Mouse (Mus musculus): ENCODE measurements around the gene Phlda2. TPM values are rescaled to one million over a fixed set of nuclear protein-coding genes. Genes with fewer than 3 reads are reported as not detected.
A peak's percentile ranks its signal among the peaks of the same experiment; 100 is the strongest.
"Not testable (repeated sequence)": the region's sequence is repeated elsewhere in the genome, so short reads cannot be mapped to it uniquely, and the experiment has no call there.

The Phlda2 gene
- not detected in 2 replicates for polyA plus RNA-seq (2012; ENCODE audit: insufficient read depth, insufficient read length, missing spikeins)

GRCm38 (mm10) chr7:143502418-143503200 lies at the start of gene Phlda2:
TSS of gene Phlda2 (minus strand) at chr7:143503150.
- Histone ChIP-seq H3K27ac (ENCODE audit: insufficient read depth, low read depth, low read length) (no peak within 1 kb of the TSS), H3K4me3 (ENCODE audit: insufficient read depth, low read length) (peak within 1 kb of the TSS; percentile 29), H3K4me1 (ENCODE audit: control insufficient read depth, insufficient read depth, low read length) (no peaks in the 10 kb centered on the region)
- no peak for TF ChIP-seq POLR2A (IDR thresholded peaks at IDR 0.05; ENCODE audit: borderline replicate concordance, low read depth, low read length)

DNA sequence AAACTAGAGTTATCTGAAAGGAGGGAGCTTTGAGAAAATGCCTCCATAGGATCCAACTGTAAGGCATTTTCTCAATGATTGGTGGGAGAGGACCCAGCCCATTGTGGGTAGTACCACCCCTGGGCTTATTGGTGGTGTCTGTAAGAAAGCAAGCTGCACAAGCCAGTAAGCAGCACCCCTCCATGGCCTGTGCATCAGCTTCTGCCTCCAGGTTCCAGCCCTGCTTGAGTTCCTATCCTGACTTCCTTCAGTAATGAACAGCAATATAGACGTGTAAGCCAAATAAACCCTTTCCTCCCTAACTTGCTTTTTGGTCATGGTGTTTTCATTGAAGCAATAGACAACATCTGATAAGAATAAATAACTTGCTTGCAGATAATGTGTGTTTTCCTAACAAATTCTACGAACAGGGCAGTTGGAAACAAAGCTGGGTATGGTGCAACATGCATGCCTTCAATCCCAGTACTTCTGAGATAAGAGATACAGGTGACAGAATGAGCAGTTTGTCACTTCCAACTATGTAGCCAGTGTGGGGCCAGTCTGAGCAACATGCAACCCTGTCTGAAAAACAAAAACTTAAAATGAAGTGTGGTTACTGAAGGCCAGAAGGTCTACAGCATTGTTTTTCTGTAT lies 46.8 kb upstream of the Phlda2 start:
- Histone ChIP-seq H3K27ac (ENCODE audit: insufficient read depth, low read depth, low read length) (peak overlapping the region; percentile 72), H3K4me1 (ENCODE audit: control insufficient read depth, insufficient read depth, low read length) (peaks cover 5% of the 10 kb centered on the region), H3K4me3 (ENCODE audit: insufficient read depth, low read length) (peak overlapping the region; percentile 81)
- TF ChIP-seq POLR2A (IDR thresholded peaks at IDR 0.05; ENCODE audit: borderline replicate concordance, low read depth, low read length) (no peak), CTCF (IDR thresholded peaks at IDR 0.05; ENCODE audit: low read depth, low read length) (no peak)

- Histone ChIP-seq H3K27ac (ENCODE audit: insufficient read depth, low read depth, low read length) (peak within 1 kb of the TSS; percentile 72), H3K4me3 (ENCODE audit: insufficient read depth, low read length) (peak within 1 kb of the TSS; percentile 81), H3K4me1 (ENCODE audit: control insufficient read depth, insufficient read depth, low read length) (peaks cover 5% of the 10 kb centered on the region)
- TF ChIP-seq CTCF (IDR thresholded peaks at IDR 0.05; ENCODE audit: low read depth, low read length), result no peak
- TF ChIP-seq POLR2A (IDR thresholded peaks at IDR 0.05; ENCODE audit: borderline replicate concordance, low read depth, low read length), result no peak; the same call in 1 of the 2 replicates
These were observed 46.1 kb upstream of the Phlda2 start, which contains the start of gene Nap1l4 for GRCm38 (mm10) chr7:143548976-143549457. TSS of gene Nap1l4 (minus strand) at chr7:143549106.

GRCm38 (mm10) chr7:143548231-143548961 lies 45.4 kb upstream of the Phlda2 start:
- H3K4me1 ChIP-seq (ENCODE audit: control insufficient read depth, insufficient read depth, low read length), result peaks cover 10% of the 10 kb centered on the region

DNA sequence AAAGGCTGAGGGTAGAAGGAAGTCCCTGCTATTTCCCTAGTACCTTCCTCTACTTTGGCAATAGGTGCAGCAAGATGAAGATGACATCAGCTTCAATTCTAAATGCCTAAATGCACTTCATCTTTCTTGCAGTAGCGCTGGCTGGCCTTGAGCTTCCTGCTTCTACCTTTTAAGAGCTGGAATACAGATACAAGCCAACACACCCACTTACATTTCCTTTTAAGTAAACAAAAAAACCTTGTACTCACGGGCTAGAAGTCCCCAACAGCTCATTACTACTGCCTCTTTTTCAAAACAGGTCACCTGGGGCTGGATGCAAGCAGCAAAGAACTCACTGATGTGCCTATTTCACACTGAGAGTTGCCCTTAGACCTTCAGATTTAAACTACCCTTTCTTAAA lies 43.6 kb upstream of the Phlda2 start:
- Histone ChIP-seq H3K4me1 (ENCODE audit: control insufficient read depth, insufficient read depth, low read length) (peaks cover 27% of the 10 kb centered on the region), H3K27ac (ENCODE audit: insufficient read depth, low read depth, low read length) (no peak overlapping the region), H3K4me3 (ENCODE audit: insufficient read depth, low read length) (no peak overlapping the region)
- TF ChIP-seq POLR2A (IDR thresholded peaks at IDR 0.05; ENCODE audit: borderline replicate concordance, low read depth, low read length) (no peak), CTCF (IDR thresholded peaks at IDR 0.05; ENCODE audit: low read depth, low read length) (no peak)

More at GRCm38 (mm10) chr7:143548231-143548961, 45.4 kb upstream of the Phlda2 start:
- TF ChIP-seq CTCF (IDR thresholded peaks at IDR 0.05; ENCODE audit: low read depth, low read length) (no peak), POLR2A (IDR thresholded peaks at IDR 0.05; ENCODE audit: borderline replicate concordance, low read depth, low read length) (no peak)
- H3K4me3 ChIP-seq (ENCODE audit: insufficient read depth, low read length), result peak overlapping the region; percentile 79
- peak overlapping the region; percentile 64 for H3K27ac ChIP-seq (ENCODE audit: insufficient read depth, low read depth, low read length)

GRCm38 (mm10) chr7:143544368-143544767 lies 41.4 kb upstream of the Phlda2 start:
- TF ChIP-seq POLR2A (IDR thresholded peaks at IDR 0.05; ENCODE audit: borderline replicate concordance, low read depth, low read length) (no peak), CTCF (IDR thresholded peaks at IDR 0.05; ENCODE audit: low read depth, low read length) (no peak)
- no peak overlapping the region for H3K27ac ChIP-seq (ENCODE audit: insufficient read depth, low read depth, low read length)
- H3K4me3 ChIP-seq (ENCODE audit: insufficient read depth, low read length), result no peak overlapping the region
- peaks cover 28% of the 10 kb centered on the region for H3K4me1 ChIP-seq (ENCODE audit: control insufficient read depth, insufficient read depth, low read length)

GRCm38 (mm10) chr7:143538671-143539070 lies 35.7 kb upstream of the Phlda2 start:
- Histone ChIP-seq H3K4me3 (ENCODE audit: insufficient read depth, low read length) (no peak overlapping the region), H3K4me1 (ENCODE audit: control insufficient read depth, insufficient read depth, low read length) (peaks cover 20% of the 10 kb centered on the region), H3K27ac (ENCODE audit: insufficient read depth, low read depth, low read length) (no peak overlapping the region)
- TF ChIP-seq CTCF (IDR thresholded peaks at IDR 0.05; ENCODE audit: low read depth, low read length) (no peak), POLR2A (IDR thresholded peaks at IDR 0.05; ENCODE audit: borderline replicate concordance, low read depth, low read length) (no peak)

DNA sequence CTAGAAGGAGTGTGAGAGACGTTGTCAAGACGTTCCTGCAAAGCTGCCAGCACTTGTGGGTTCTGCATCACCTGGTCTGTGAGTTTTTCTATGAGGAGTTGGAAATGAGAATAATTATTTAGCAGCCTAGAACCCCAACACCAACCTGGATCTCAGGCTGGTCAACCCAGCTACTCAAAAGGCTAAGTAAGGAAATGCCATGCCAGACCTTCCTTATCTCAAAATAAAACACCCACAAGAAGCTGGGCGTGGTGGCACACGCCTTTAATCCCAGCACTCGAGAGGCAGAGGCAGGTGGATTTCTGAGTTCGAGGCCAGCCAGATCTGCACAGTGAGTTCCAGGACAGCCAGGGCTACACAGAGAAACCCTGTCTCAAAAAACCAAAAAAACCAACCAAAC lies 35.3 kb upstream of the Phlda2 start:
- H3K4me1 ChIP-seq (ENCODE audit: control insufficient read depth, insufficient read depth, low read length), result peaks cover 16% of the 10 kb centered on the region
- H3K27ac ChIP-seq (ENCODE audit: insufficient read depth, low read depth, low read length), result not testable (repeated sequence)

DNA sequence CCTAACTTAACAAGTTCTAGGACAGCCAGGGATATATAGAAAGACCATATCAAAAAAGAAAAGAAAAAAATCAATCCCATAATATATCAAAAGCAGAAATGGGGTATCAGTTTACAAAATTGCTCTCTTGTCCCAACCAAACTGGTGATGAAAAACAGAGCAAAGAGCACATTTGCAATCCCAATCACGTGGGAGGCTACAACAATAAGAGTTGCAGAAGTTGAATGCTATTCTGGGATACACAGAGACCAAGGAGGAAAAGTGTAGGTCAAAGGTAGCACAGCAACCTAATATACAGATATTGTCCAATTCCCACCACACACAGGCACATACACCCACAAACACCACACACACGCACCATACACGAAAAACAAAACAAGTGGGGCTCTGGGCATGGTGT lies 33.3 kb upstream of the Phlda2 start:
- no peak for TF ChIP-seq POLR2A (IDR thresholded peaks at IDR 0.05; ENCODE audit: borderline replicate concordance, low read depth, low read length)
- no peak for TF ChIP-seq CTCF (IDR thresholded peaks at IDR 0.05; ENCODE audit: low read depth, low read length)
- H3K27ac ChIP-seq (ENCODE audit: insufficient read depth, low read depth, low read length), result no peak overlapping the region
- H3K4me3 ChIP-seq (ENCODE audit: insufficient read depth, low read length), result no peak overlapping the region
- no peaks in the 10 kb centered on the region for H3K4me1 ChIP-seq (ENCODE audit: control insufficient read depth, insufficient read depth, low read length)

More for the DNA sequence above, 35.3 kb upstream of the Phlda2 start:
- H3K4me3 ChIP-seq (ENCODE audit: insufficient read depth, low read length), result not testable (repeated sequence)
